Mouse (Mus musculus): ENCODE measurements around the gene Smim5. TPM values are rescaled to one million over a fixed set of nuclear protein-coding genes. Genes with fewer than 3 reads are reported as not detected.
A peak's percentile ranks its signal among the peaks of the same experiment; 100 is the strongest.
"Not testable (repeated sequence)": the region's sequence is repeated elsewhere in the genome, so short reads cannot be mapped to it uniquely, and the experiment has no call there.

The Smim5 gene
- total RNA-seq (2021) = 1 to 10 TPM; 2.2 to 2.4 TPM
- long read RNA-seq, experiment 1, partial matches to known transcripts = 0 of 2 reads
- long read RNA-seq, experiment 1, other reads (novel, unspliced or antisense) = 0 of 2 reads
- long read RNA-seq, experiment 2 = 0 reads

- intact Hi-C loops (cut with DNase I; ENCODE audit: low total_unique reads) = no loop called here
- DNase-seq = peak; percentile 65
Observed at GRCm38 (mm10) chr11:115899486-115900266, at the start of gene Smim5. Gene Smim5, plus strand, starts transcription at chr11:115899966.

GRCm38 (mm10) chr11:115854674-115855073 is 45.1 kb upstream of the Smim5 start:
- no peak for DNase-seq
- intact Hi-C loops (cut with DNase I; ENCODE audit: low total_unique reads) = no loop called here

GRCm38 (mm10) chr11:115857146-115857545 is 42.6 kb upstream of the Smim5 start:
- intact Hi-C loops (cut with DNase I; ENCODE audit: low total_unique reads); DNase-seq: not testable (repeated sequence)

- DNase-seq = no peak
- intact Hi-C loops (cut with DNase I; ENCODE audit: low total_unique reads) = no loop called here
Observed at GRCm38 (mm10) chr11:115857936-115858335, 41.8 kb upstream of the Smim5 start.

GRCm38 (mm10) chr11:115858354-115858753 is 41.4 kb upstream of the Smim5 start, which contains the start of gene Myo15b:
Gene Myo15b, plus strand, starts transcription at chr11:115858406.
- intact Hi-C loops (cut with DNase I; ENCODE audit: low total_unique reads) = no loop called here
- DNase-seq = no peak

GRCm38 (mm10) chr11:115859143-115859945 is 40.4 kb upstream of the Smim5 start:
- peak; percentile 92 for DNase-seq
- intact Hi-C loops (cut with DNase I; ENCODE audit: low total_unique reads) = no loop called here

GRCm38 (mm10) chr11:115863895-115864294 is 35.9 kb upstream of the Smim5 start:
- intact Hi-C loops (cut with DNase I; ENCODE audit: low total_unique reads) = no loop called here
- DNase-seq = no peak

GRCm38 (mm10) chr11:115869393-115869792 is 30.4 kb upstream of the Smim5 start:
- DNase-seq = no peak
- intact Hi-C loops (cut with DNase I; ENCODE audit: low total_unique reads) = no loop called here

GRCm38 (mm10) chr11:115872437-115872836 is 27.3 kb upstream of the Smim5 start:
- DNase-seq = no peak

GRCm38 (mm10) chr11:115875935-115876334 is 23.8 kb upstream of the Smim5 start:
- DNase-seq = no peak
- intact Hi-C loops (cut with DNase I; ENCODE audit: low total_unique reads) = no loop called here

More at GRCm38 (mm10) chr11:115872437-115872836, 27.3 kb upstream of the Smim5 start:
- intact Hi-C loops (cut with DNase I; ENCODE audit: low total_unique reads) = no loop called here

GRCm38 (mm10) chr11:115876438-115876837 is 23.3 kb upstream of the Smim5 start:
- no peak for DNase-seq
- intact Hi-C loops (cut with DNase I; ENCODE audit: low total_unique reads) = no loop called here

- intact Hi-C loops (cut with DNase I; ENCODE audit: low total_unique reads) = no loop called here
Observed at GRCm38 (mm10) chr11:115877174-115877755, 22.5 kb upstream of the Smim5 start.

GRCm38 (mm10) chr11:115878071-115878470 is 21.7 kb upstream of the Smim5 start:
- DNase-seq = no peak
- intact Hi-C loops (cut with DNase I; ENCODE audit: low total_unique reads) = no loop called here

More at GRCm38 (mm10) chr11:115877174-115877755, 22.5 kb upstream of the Smim5 start:
- no peak for DNase-seq

- intact Hi-C loops (cut with DNase I; ENCODE audit: low total_unique reads) = no loop called here
Observed at GRCm38 (mm10) chr11:115881002-115881401, 18.8 kb upstream of the Smim5 start.

GRCm38 (mm10) chr11:115883251-115883650 is 16.5 kb upstream of the Smim5 start:
- DNase-seq = no peak
- intact Hi-C loops (cut with DNase I; ENCODE audit: low total_unique reads) = no loop called here

More at GRCm38 (mm10) chr11:115881002-115881401, 18.8 kb upstream of the Smim5 start:
- no peak for DNase-seq

GRCm38 (mm10) chr11:115884361-115884760 is 15.4 kb upstream of the Smim5 start:
- intact Hi-C loops (cut with DNase I; ENCODE audit: low total_unique reads) = no loop called here
- DNase-seq = no peak

- DNase-seq = no peak
- intact Hi-C loops (cut with DNase I; ENCODE audit: low total_unique reads) = no loop called here
Observed at GRCm38 (mm10) chr11:115885281-115885680, 14.5 kb upstream of the Smim5 start.

GRCm38 (mm10) chr11:115886446-115886845 is 13.3 kb upstream of the Smim5 start:
- DNase-seq = no peak
- intact Hi-C loops (cut with DNase I; ENCODE audit: low total_unique reads) = no loop called here

- DNase-seq = no peak
- intact Hi-C loops (cut with DNase I; ENCODE audit: low total_unique reads) = no loop called here
Observed at GRCm38 (mm10) chr11:115888020-115888419, 11.7 kb upstream of the Smim5 start.

- intact Hi-C loops (cut with DNase I; ENCODE audit: low total_unique reads) = no loop called here
- DNase-seq = no peak
Observed at GRCm38 (mm10) chr11:115889159-115889558, 10.6 kb upstream of the Smim5 start.
